Mouse (Mus musculus): ENCODE results near the gene Tmem8.

DNA sequence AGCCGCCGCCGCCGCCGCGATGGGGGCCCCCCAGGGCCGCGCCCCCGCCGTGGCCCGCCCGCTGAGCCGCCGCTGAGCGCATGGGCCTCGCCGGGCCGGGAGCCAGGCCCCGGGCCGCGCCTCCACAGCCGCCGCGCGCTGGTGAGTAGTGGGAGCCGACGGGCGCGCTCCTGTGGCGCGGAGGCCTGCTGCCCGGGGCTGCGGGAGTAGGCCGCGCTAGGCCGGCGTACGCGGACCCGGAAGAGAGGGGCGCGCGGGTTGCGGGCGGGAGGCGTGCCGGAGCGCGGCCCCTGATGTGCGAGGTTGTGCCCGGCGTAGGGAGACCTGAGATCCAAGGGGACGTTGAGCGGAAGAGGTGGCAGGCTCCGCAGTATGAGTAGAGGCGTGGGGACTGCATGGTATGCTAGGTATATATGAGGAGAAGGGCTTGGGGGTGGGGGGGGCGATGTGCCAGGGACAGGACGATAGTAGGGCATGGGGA is 25.8 kb downstream of the Tmem8 start:
- TF ChIP-seq POLR2A (IDR thresholded peaks at IDR 0.05; ENCODE audit: insufficient read depth, low read depth, low read length), result no peak
- no peak for TF ChIP-seq CTCF (IDR thresholded peaks at IDR 0.05; ENCODE audit: insufficient read depth, low read depth, low read length)

Data from olfactory bulb, adult 2 months (tissue).